Mouse (Mus musculus) kidney, adult 2 months (tissue): ENCODE measurements around the gene Carmil2.

ENCODE experiments used
- CTCF ChIP-seq: fragments of 200-500 bp; conservative IDR thresholded peaks from 2 replicates; pipeline ENCODE4 v1.5.1; 2011; ENCODE audit warnings: low read depth, mild to moderate bottlenecking, control low read depth, low read length, moderate library complexity, mixed read lengths; ENCODE audit not compliant: insufficient read depth, insufficient read length
- POLR2A ChIP-seq: fragments of 200-500 bp; IDR thresholded peaks from one replicate; pipeline ENCODE4 v1.6.1; 2011; ENCODE audit warnings: low read depth, low read length, control low read depth

GRCm38 (mm10) chr8:105640511-105640910 is 45.6 kb upstream of the Carmil2 start:
- TF ChIP-seq CTCF: no peak
- TF ChIP-seq POLR2A: no peak
